8 mouse cellular contexts compared by ENCODE assay signal in the genomic region with DNA sequence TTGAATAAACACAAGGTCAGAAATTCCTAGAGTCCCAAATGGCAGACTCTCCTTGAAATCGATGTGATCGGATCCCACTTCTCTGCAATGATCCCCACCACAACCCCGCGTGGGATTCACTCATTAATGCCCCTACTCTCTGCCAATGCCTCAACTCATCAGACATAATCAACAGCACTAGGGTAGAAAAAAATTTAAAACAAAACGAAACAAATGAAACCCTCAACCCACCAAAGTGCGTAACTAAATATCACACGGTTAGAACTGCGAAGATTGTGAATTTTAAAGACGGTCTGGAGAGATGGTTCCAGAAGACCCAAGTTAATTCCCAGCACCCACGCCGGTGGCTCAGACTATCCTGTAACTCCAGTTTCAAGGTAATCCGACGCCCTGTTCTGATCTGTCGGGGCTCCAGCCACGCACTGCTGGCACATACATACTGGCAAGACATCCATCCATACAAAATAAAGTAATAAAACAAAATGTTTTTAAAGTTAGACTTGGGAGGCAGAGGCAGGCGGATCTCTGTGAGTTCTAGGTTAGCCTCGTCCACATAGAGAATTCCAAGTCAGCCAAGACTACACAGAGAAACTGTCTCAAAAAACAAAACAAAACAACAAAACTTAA. TPM values are rescaled to one million over a fixed set of nuclear protein-coding genes. Genes with fewer than 3 reads are reported as not detected.
DNase-seq lines count a peak whose midpoint lies in the region; ATAC-seq lines count a peak whose summit lies in the region.

No protein-coding gene starts in this region.

- ATAC-seq in kidney, embryonic 14.5 days (ENCODE audit: low FRiP score, low TSS enrichment) = peak; percentile 7; the same call in 1 of the 2 replicates
- ATAC-seq in midbrain, embryonic 11.5 days (ENCODE audit: low FRiP score) = peak; percentile 20; the same call in 1 of the 2 replicates

- no peak overlapping the region for H3K27ac ChIP-seq in kidney, embryonic 14.5 days (ENCODE audit: low read depth, low read length)
- H3K27ac ChIP-seq in hindbrain, embryonic 10.5 days = peak overlapping the region; percentile 97
- H3K27ac ChIP-seq in midbrain, embryonic 11.5 days (ENCODE audit: low read depth, low read length) = no peak overlapping the region

- 60% methylated on average over 17 of the region's 17 CpGs for WGBS in kidney, embryonic 14.5 days
- WGBS in hindbrain, embryonic 10.5 days = 65% methylated on average over 17 of the region's 17 CpGs
- 72% methylated on average over 17 of the region's 17 CpGs for WGBS in midbrain, embryonic 11.5 days

- peak overlapping the region; percentile 90 for H3K9ac ChIP-seq in kidney, embryonic 14.5 days (ENCODE audit: low read depth, low read length)
- peak overlapping the region; percentile 90 for H3K9ac ChIP-seq in midbrain, embryonic 11.5 days (ENCODE audit: low read length)

- H3K4me2 ChIP-seq in kidney, embryonic 14.5 days (replicated peaks; ENCODE audit: low read depth, low read length) = peak overlapping the region; percentile 43
- H3K4me2 ChIP-seq in midbrain, embryonic 11.5 days = peak overlapping the region; percentile 55

- peaks cover 6% of the 10 kb centered on the region for H3K36me3 ChIP-seq in kidney, embryonic 14.5 days (ENCODE audit: control insufficient read depth, insufficient read depth, low read length)
- H3K36me3 ChIP-seq in hindbrain, embryonic 10.5 days = peaks cover 15% of the 10 kb centered on the region
- H3K36me3 ChIP-seq in midbrain, embryonic 11.5 days (ENCODE audit: control insufficient read depth, insufficient read depth, low read length) = peaks cover 3% of the 10 kb centered on the region; the same call in 1 of the 2 replicates

- no peaks in the 10 kb centered on the region for H3K9me3 ChIP-seq in kidney, embryonic 14.5 days (ENCODE audit: control insufficient read depth, low read length)
- H3K9me3 ChIP-seq in hindbrain, embryonic 10.5 days = no peaks in the 10 kb centered on the region
- H3K9me3 ChIP-seq in midbrain, embryonic 11.5 days (ENCODE audit: control insufficient read depth, low read length) = no peaks in the 10 kb centered on the region

- H3K4me1 ChIP-seq in kidney, embryonic 14.5 days (ENCODE audit: control insufficient read depth, insufficient read depth, low read length) = no peaks in the 10 kb centered on the region
- H3K4me1 ChIP-seq in hindbrain, embryonic 10.5 days (replicated peaks) = peaks cover 14% of the 10 kb centered on the region
- peaks cover 3% of the 10 kb centered on the region for H3K4me1 ChIP-seq in midbrain, embryonic 11.5 days (ENCODE audit: control insufficient read depth, insufficient read depth, low read length)

- peak overlapping the region; percentile 90 for H3K4me3 ChIP-seq in kidney, embryonic 14.5 days (ENCODE audit: low read length)
- H3K4me3 ChIP-seq in hindbrain, embryonic 10.5 days = peak overlapping the region; percentile 94
- H3K4me3 ChIP-seq in midbrain, embryonic 11.5 days (ENCODE audit: low read depth, low read length) = peak overlapping the region; percentile 66

- H3K27me3 ChIP-seq in kidney, embryonic 14.5 days (ENCODE audit: control insufficient read depth, insufficient read depth, low read length) = no peaks in the 10 kb centered on the region
- H3K27me3 ChIP-seq in hindbrain, embryonic 10.5 days (ENCODE audit: insufficient read depth, poor library complexity, severe bottlenecking) = peaks cover 3% of the 10 kb centered on the region; the same call in 1 of the 2 replicates
- no peaks in the 10 kb centered on the region for H3K27me3 ChIP-seq in midbrain, embryonic 11.5 days (ENCODE audit: control insufficient read depth, insufficient read depth, low read length)

- DNase-seq in kidney, adult 18-20 months = no peak
- DNase-seq in ZHBTc4 (ENCODE audit: low read depth, low spot score) = peak; percentile 28
- no peak for DNase-seq in hindbrain, embryonic 10.5 days (ENCODE audit: low spot score)
- DNase-seq in midbrain, embryonic 11.5 days (ENCODE audit: low spot score, missing footprints) = peak; percentile 75
- no peak for DNase-seq in spleen, postnatal 14 days (ENCODE audit: low spot score in 2 of 2)
- DNase-seq in spleen, postnatal 10 days (ENCODE audit: low spot score in 2 of 2) = no peak
- no peak for DNase-seq in urinary bladder, adult 2 months (ENCODE audit: low spot score)

RNA-seq across cellular contexts. Expression of a gene that starts 0.8 kb away (rescaled TPM):
- polyA plus RNA-seq in kidney, embryonic 14.5 days (2014; fragmentation: Nextera tagmentation; extraction: Ambion mirVana) = 41.6 and 53.4 TPM in 2 replicates
- polyA plus RNA-seq in hindbrain, embryonic 10.5 days (2016; fragmentation: Nextera tagmentation; extraction: Ambion mirVana) = 42.1 and 46.6 TPM in 2 replicates
- 57.5 and 63.0 TPM in 2 replicates for polyA plus RNA-seq in midbrain, embryonic 11.5 days (2014; fragmentation: Nextera tagmentation; extraction: Ambion mirVana)
- polyA plus RNA-seq in urinary bladder, adult 2 months (2012; rRNA removed) = 19.9 and 21.6 TPM in 2 replicates

Comparison
In these comparisons a context has a peak if more than half of its experiments do, and no peak if none do; other contexts are left out.
1. DNase-seq: peak in ZHBTc4 (single experiment) and midbrain, embryonic 11.5 days (single experiment); none in kidney, adult 18-20 months (single experiment), hindbrain, embryonic 10.5 days (single experiment), spleen, postnatal 14 days (0 of 2), spleen, postnatal 10 days (0 of 2) and urinary bladder, adult 2 months (single experiment).
2. Peak in every context shown above with its lines, with median percentiles within 50 percentile points of each other: H3K4me3 ChIP-seq.